Mouse (Mus musculus) heart, adult 2 months (tissue): ENCODE measurements around the gene AI467606. TPM values are rescaled to one million over a fixed set of nuclear protein-coding genes. Genes with fewer than 3 reads are reported as not detected.

ENCODE experiments used
- DNase-seq, 2 experiments: peaks; one replicate each; pipeline ENCODE4 v3.0.0; 2021
- H3K27ac ChIP-seq: fragments of 200-600 bp; 2 replicates; pipeline ENCODE4 v1.8.1; 2022
- H3K27me3 ChIP-seq: fragments of 200-500 bp; 2 replicates; pipeline ENCODE4 v1.6.1; 2012; ENCODE audit warnings: mild to moderate bottlenecking, low read length, inconsistent platforms, mixed read lengths; ENCODE audit not compliant: control insufficient read depth, insufficient read depth
- H3K36me3 ChIP-seq: fragments of 200-500 bp; 2 replicates; pipeline ENCODE4 v1.6.1; 2012; ENCODE audit warnings: low read length, inconsistent platforms; ENCODE audit not compliant: control insufficient read depth, insufficient read depth
- H3K4me1 ChIP-seq: fragments of 200-500 bp; 2 replicates; pipeline ENCODE4 v1.6.1; 2011; ENCODE audit warnings: low read length; ENCODE audit not compliant: control insufficient read depth, insufficient read depth
- H3K4me3 ChIP-seq: fragments of 200-600 bp; 2 replicates; pipeline ENCODE4 v1.8.1; 2022
- H3K79me2 ChIP-seq: fragments of 200-500 bp; replicated peaks from 2 replicates; pipeline ENCODE4 v1.6.1; 2012; ENCODE audit warnings: mild to moderate bottlenecking, inconsistent platforms, low read length, moderate library complexity, mixed read lengths; ENCODE audit not compliant: control insufficient read depth, insufficient read depth
- H3K9ac ChIP-seq: fragments of 200-500 bp; 2 replicates; pipeline ENCODE4 v1.6.1; 2012; ENCODE audit warnings: low read depth, mild to moderate bottlenecking, control low read depth, inconsistent platforms, low read length, mixed read lengths
- CTCF ChIP-seq: fragments of 200-600 bp; IDR thresholded peaks from 2 replicates; pipeline ENCODE4 v1.8.1; 2022; ENCODE audit warnings: antibody characterized with exemption, mild to moderate bottlenecking, moderate library complexity
- EP300 ChIP-seq: fragments of 200-500 bp; IDR thresholded peaks from 2 replicates; pipeline ENCODE4 v1.6.1; 2011; ENCODE audit warnings: low read depth, low read length, control low read depth; ENCODE audit not compliant: insufficient read depth
- POLR2A ChIP-seq: fragments of 200-500 bp; IDR thresholded peaks from 2 replicates; pipeline ENCODE4 v1.6.1; 2011; ENCODE audit warnings: mild to moderate bottlenecking, low read depth, low read length, control low read depth; ENCODE audit not compliant: insufficient read depth
- WGBS: fragments of 180-500 bp; shearing (Covaris S2); methylation state at CpG from one replicate; pipeline ENCODE4 v1.1.7; 2018; 5-methylcytosine and 5-hydroxymethylcytosine counted together
- intact Hi-C: fragments of 180-260 bp; cut with DNase I; formaldehyde crosslinking; loops from one replicate; pipeline ENCODE4 v1.15.1; 2025
- long read RNA-seq: library from polyadenylated mRNA; stranded (forward); transcript quantifications from one replicate; pipeline ENCODE4 v2.0.0, GENCODE M21; 2021
- polyA plus RNA-seq: library from polyadenylated mRNA; depleted of rRNA; stranded (reverse); fragments of >200 nt; gene quantifications from 2 replicates; pipeline ENCODE4 v1.2.3, GENCODE M21; 2012; rRNA removed
- total RNA-seq, 2 experiments: library from RNA; stranded (reverse); gene quantifications; 2 replicates each; pipeline ENCODE4 v1.2.3; 2021

The AI467606 gene
- total RNA-seq (1 to 10 TPM; 1.5 to 2.1 TPM), polyA plus RNA-seq (2.7 and 4.7 TPM in 2 replicates)
- long read RNA-seq, result 0 reads

- Histone ChIP-seq H3K36me3 (no peaks in the 10 kb centered on the region), H3K79me2 (no peaks in the 10 kb centered on the region), H3K9ac (peak within 1 kb of the TSS; percentile 43), H3K4me1 (no peaks in the 10 kb centered on the region), H3K4me3 (no peak within 1 kb of the TSS), H3K27ac (no peak within 1 kb of the TSS), H3K27me3 (no peaks in the 10 kb centered on the region)
- intact Hi-C loops, result no loop called here
- WGBS, result 65% methylated on average over 16 of the region's 16 CpGs
- TF ChIP-seq POLR2A (0 out of 2 replicates have a peak, but pooled peaks have one; percentile 49), CTCF (no peak)
- DNase-seq, result peak; percentile 69 to 86
These were observed at the start of gene AI467606 for GRCm38 (mm10) chr7:127091114-127091896. AI467606 (plus strand) TSS chr7:127091359.

GRCm38 (mm10) chr7:127041851-127042672 is 49.1 kb upstream of the AI467606 start, which contains the start of gene Kif22:
Kif22 (minus strand) TSS chr7:127042471.
- intact Hi-C loops, result no loop called here
- DNase-seq, result peak; percentile 90 to 94
- under 1% methylated on average over 53 of the region's 53 CpGs for WGBS

GRCm38 (mm10) chr7:127055026-127055585 is 36.1 kb upstream of the AI467606 start:
- no peak for DNase-seq
- no peaks in the 10 kb centered on the region for H3K36me3 ChIP-seq
- no peak for TF ChIP-seq POLR2A
- no peak for TF ChIP-seq EP300
- TF ChIP-seq CTCF, result no peak
- WGBS, result 57% methylated on average over 5 of the region's 5 CpGs
- no peaks in the 10 kb centered on the region for H3K79me2 ChIP-seq
- intact Hi-C loops, result loop anchor here (5.0 kb wide), 1 partner anchor 47 kb away; no protein-coding TSS in a partner anchor
- no peak overlapping the region for H3K4me3 ChIP-seq
- H3K27ac ChIP-seq, result no peak overlapping the region
- no peaks in the 10 kb centered on the region for H3K4me1 ChIP-seq
- no peaks in the 10 kb centered on the region for H3K27me3 ChIP-seq
- no peak overlapping the region for H3K9ac ChIP-seq

More at GRCm38 (mm10) chr7:127041851-127042672, 49.1 kb upstream of the AI467606 start, which contains the start of gene Kif22:
- no peaks in the 10 kb centered on the region for H3K79me2 ChIP-seq
- no peak for TF ChIP-seq CTCF
- TF ChIP-seq POLR2A, result peak; percentile 63; the same call in 1 of the 2 replicates
- no peak for TF ChIP-seq EP300
- H3K4me1 ChIP-seq, result peaks cover 2% of the 10 kb centered on the region; the same call in 1 of the 2 replicates
- peak within 1 kb of the TSS; percentile 80 for H3K9ac ChIP-seq
- no peaks in the 10 kb centered on the region for H3K27me3 ChIP-seq
- no peaks in the 10 kb centered on the region for H3K36me3 ChIP-seq
- H3K4me3 ChIP-seq, result peak within 1 kb of the TSS; percentile 78
- H3K27ac ChIP-seq, result peak within 1 kb of the TSS; percentile 88

GRCm38 (mm10) chr7:127065538-127065937 is 25.6 kb upstream of the AI467606 start:
- Histone ChIP-seq H3K79me2 (no peaks in the 10 kb centered on the region), H3K4me3 (no peak overlapping the region), H3K36me3 (no peaks in the 10 kb centered on the region), H3K27ac (no peak overlapping the region), H3K4me1 (no peaks in the 10 kb centered on the region), H3K27me3 (no peaks in the 10 kb centered on the region), H3K9ac (no peak overlapping the region)
- no peak for DNase-seq
- intact Hi-C loops, result no loop called here
- no peak for TF ChIP-seq EP300
- TF ChIP-seq CTCF, result no peak
- no peak for TF ChIP-seq POLR2A
- WGBS, result 84% methylated on average over 6 of the region's 6 CpGs

GRCm38 (mm10) chr7:127066317-127066716 is 24.8 kb upstream of the AI467606 start:
- no peaks in the 10 kb centered on the region for H3K27me3 ChIP-seq
- no peak for DNase-seq
- H3K79me2 ChIP-seq, result no peaks in the 10 kb centered on the region
- no peaks in the 10 kb centered on the region for H3K4me1 ChIP-seq
- no peak overlapping the region for H3K4me3 ChIP-seq
- H3K36me3 ChIP-seq, result no peaks in the 10 kb centered on the region
- intact Hi-C loops, result no loop called here
- no peak overlapping the region for H3K27ac ChIP-seq
- TF ChIP-seq CTCF (no peak), EP300 (no peak), POLR2A (no peak)
- 49% methylated on average over 4 of the region's 4 CpGs for WGBS
- no peak overlapping the region for H3K9ac ChIP-seq

GRCm38 (mm10) chr7:127070871-127071413 is 20.2 kb upstream of the AI467606 start:
- H3K27ac ChIP-seq, result no peak overlapping the region
- no peaks in the 10 kb centered on the region for H3K27me3 ChIP-seq
- 75% methylated on average over 4 of the region's 4 CpGs for WGBS
- no peaks in the 10 kb centered on the region for H3K4me1 ChIP-seq
- intact Hi-C loops, result no loop called here
- TF ChIP-seq EP300, result no peak
- no peak for TF ChIP-seq POLR2A
- no peak for TF ChIP-seq CTCF
- no peak overlapping the region for H3K9ac ChIP-seq
- no peaks in the 10 kb centered on the region for H3K79me2 ChIP-seq
- no peaks in the 10 kb centered on the region for H3K36me3 ChIP-seq
- no peak for DNase-seq
- H3K4me3 ChIP-seq, result no peak overlapping the region
